Mouse (Mus musculus): ENCODE results near the gene Tnfsf9.

DNA sequence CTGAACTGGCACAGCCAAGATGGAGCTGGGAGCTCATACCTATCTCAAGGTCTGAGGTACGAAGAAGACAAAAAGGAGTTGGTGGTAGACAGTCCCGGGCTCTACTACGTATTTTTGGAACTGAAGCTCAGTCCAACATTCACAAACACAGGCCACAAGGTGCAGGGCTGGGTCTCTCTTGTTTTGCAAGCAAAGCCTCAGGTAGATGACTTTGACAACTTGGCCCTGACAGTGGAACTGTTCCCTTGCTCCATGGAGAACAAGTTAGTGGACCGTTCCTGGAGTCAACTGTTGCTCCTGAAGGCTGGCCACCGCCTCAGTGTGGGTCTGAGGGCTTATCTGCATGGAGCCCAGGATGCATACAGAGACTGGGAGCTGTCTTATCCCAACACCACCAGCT, 1.9 kb downstream of the Tnfsf9 start:
- TF ChIP-seq POLR2A (IDR thresholded peaks at IDR 0.05; ENCODE audit: low read depth, low read length) (no peak), CTCF (IDR thresholded peaks at IDR 0.05; ENCODE audit: extremely low read depth, insufficient read depth, insufficient read length, insufficient replicate concordance) (no peak)
